Mouse (Mus musculus) brain, adult 2 months (tissue): Measurements from ENCODE around the gene Cetn4.

Source experiments
- DNase-seq: peaks from one replicate; pipeline ENCODE4 v3.0.0; 2011; ENCODE audit warnings: low read depth, low spot score

Cetn4 gene

DNA sequence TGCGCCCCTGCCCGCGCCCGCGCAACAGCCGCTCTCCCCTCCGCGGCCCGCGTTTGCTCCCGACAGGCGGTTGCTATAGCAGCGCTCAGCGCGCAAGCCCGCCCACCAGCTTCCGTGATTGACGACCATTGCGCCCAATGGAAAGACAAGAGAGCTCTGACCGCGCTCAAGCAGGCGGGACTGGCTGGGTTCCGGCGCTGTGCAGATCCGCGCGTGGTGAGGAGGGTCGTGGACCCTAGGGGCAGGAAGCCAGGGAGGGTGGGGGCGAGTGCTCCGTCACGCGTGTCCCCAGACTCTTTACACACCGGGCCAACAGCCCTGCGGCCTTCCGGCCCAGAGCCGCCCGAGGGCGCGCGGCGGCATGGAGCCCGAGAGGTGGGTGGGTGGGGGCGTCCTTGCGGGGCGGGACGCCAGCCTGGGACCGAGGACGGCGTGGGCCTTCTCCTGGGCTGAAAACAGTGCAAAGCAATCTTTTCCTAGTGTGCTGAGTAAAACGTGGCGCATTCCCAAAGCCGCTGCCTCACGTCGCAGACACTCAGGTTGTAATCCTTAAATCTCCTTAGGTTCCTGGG is at the start of gene Cetn4, which contains the start of gene Bbs12:
Gene Cetn4 (minus strand): TSS at position 339 of the 572 bp plus-strand sequence.
Gene Bbs12 (plus strand): TSS at position 185 of the 572 bp plus-strand sequence.
- DNase-seq = peak; percentile 98

DNA sequence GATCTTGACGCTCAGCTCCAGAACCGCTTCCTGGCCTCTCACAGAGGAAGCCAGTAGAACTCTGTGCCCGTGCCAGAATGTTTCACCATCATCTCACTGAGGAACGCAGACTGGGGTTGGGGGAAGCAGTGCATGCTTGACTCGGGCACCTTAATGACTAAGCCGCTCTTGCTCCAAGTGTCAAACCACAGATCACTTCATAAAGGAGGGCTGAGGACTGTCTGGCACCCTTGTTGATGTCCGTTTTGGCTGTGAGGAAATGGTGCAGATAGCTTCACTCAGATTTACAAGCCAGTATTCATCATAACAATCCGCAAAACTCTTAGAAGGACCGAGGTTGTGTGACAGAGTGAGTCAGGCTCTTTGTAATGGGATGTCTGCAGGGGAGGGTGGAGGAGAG is 48.2 kb upstream of the Cetn4 start:
- DNase-seq = no peak

DNA sequence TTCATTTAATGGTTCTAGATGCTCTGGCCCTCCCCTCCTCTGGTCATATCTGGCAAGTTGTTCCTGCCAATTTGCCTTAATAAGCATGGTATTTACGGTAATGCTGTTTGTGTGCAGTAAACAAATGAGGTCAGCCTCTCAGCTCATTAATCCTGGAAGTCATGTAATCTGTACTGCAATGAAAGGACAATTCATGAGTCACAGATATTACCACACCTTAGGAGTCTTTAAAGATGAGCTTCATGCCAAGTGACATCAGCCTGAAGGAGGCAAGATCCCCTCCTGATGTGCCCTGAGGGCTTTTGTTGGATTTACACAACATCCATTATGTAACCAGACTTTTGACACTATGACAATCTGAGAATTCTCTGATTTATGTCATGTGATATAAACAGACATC is 42.2 kb upstream of the Cetn4 start:
- no peak for DNase-seq

- no peak for DNase-seq
These were observed 41.5 kb upstream of the Cetn4 start for GRCm38 (mm10) chr3:37353951-37354481.

- DNase-seq = no peak
These were observed 37.9 kb upstream of the Cetn4 start for GRCm38 (mm10) chr3:37350386-37350785.

- DNase-seq = peak; percentile 9
These were observed 36.6 kb upstream of the Cetn4 start for GRCm38 (mm10) chr3:37349166-37349548.

GRCm38 (mm10) chr3:37348221-37349165 is 36.0 kb upstream of the Cetn4 start, which contains the start of gene Fgf2:
Gene Fgf2, plus strand, starts transcription at chr3:37348346.
- peak; percentile 53 for DNase-seq

GRCm38 (mm10) chr3:37347671-37348070 is 35.2 kb upstream of the Cetn4 start:
- no peak for DNase-seq

GRCm38 (mm10) chr3:37342811-37343210 is 30.3 kb upstream of the Cetn4 start:
- DNase-seq = no peak

DNA sequence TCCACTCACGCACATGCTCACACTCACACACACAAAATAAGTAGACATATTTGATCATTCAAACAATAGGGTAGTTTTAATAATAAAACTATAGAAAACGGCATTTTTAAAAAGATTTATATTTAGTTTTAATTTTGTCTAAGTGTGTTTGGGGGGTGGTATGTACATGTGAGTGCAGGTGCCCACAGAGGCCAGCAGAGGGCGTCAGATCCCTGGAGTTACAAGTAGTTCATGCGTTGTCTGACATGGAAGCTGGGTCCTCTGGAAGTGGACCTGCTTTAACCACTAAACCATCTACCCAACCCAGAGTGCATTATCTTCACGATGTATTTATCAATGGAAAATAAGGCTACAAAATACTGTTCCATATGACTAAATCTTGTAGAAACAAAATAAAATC is 28.6 kb upstream of the Cetn4 start:
- DNase-seq = no peak

GRCm38 (mm10) chr3:37334053-37334452 is 21.5 kb upstream of the Cetn4 start:
- DNase-seq = no peak

DNA sequence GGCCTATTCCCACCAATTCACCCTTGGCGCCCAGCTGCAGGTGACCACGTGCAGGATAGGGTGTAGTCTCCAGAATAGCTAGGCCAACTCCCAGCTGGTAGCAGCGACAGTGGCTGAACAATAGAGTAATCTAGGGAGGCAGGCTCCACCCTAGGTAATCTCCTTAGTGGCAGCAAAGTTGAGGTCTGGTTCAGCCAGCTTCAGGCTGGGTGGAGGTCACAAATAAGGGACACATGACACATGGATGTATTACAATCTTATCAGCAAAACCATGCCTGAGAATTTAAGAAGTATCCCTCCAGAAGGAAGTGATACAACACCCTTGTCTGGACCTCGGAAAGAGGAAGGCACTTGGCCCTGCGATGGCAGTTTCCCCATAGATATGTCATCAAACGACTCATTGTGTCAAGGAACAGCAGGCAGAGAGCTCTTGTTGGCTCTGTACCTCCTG is 19.5 kb upstream of the Cetn4 start:
- DNase-seq = no peak

- no peak for DNase-seq
These were observed 17.5 kb upstream of the Cetn4 start for GRCm38 (mm10) chr3:37329963-37330362.

DNA sequence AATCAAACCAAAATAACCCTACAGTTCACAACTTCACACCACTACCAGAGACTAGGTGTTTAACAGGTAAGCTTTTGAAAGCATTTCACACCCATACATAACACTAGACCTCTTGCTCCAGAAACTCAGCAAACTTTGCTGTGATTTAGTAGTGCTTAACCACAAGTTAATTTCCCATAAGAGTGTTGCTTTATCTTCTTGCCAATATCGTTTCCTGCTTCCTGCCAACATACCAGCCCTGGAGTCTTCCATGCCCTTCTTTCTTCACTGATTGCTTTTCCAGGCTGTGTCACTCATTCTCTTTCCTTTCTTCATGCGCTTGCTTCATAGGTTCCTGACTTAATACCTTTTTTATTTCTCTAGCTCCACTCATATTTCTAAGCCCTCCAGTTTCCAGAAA is 16.0 kb upstream of the Cetn4 start:
- DNase-seq = no peak

DNA sequence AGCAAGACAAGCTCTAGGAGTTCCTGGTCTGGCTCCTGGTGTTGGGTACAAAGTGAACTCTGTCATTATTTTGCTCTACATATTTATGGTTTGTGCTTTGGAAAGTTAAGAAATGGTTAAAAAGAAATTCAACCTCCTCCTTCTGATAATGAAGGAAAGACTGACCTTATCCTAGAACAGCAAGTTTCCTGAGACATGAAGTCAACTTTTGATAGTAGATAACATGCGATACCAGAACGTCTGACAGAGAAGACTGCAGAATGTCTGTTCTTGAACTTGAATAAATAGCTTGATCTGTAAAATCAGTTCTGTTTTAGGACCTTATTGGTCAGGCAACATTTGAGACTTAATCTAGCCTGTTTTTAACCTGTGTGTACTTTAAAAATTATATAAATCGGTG is 14.1 kb upstream of the Cetn4 start:
- no peak for DNase-seq

DNA sequence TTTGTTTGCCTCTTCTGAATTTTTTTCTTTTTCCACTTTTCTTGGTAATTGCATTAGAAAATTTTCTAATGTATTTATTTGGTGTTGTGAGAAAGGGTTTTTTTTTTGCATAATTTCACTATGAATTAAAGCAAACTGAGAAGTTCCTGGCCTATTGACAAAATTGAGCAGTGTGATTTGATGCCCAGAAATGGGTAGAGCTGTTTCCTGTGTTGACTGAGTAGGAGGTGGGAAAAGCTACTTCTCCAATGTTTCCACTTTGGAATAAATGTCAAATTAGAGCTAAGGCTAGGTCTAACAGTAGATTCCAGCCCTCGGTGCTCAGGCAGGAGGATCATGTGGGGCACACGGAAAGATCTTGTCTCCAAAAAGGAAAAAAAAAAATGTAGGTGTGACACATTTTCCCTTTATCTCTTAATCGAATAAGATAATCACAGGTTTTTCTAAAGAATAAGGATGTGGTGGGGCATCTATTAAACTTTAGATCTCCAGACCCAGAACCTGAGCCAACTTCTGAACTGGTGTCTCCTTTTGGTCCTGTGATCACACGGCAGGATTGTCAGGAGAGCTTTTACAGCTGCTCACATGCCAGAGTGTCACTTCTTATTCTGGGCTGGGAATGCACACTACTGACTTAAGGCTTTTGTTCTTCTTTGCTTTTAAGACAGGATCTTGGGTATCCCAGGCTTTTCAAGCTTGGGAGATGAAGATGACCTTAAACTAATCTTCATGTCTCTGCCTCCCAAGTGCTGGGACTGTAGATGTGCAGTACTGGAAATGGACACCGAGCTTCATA is 13.0 kb upstream of the Cetn4 start:
- peak; percentile 46 for DNase-seq

GRCm38 (mm10) chr3:37324310-37324709 is 11.8 kb upstream of the Cetn4 start:
- DNase-seq = peak; percentile 39

DNA sequence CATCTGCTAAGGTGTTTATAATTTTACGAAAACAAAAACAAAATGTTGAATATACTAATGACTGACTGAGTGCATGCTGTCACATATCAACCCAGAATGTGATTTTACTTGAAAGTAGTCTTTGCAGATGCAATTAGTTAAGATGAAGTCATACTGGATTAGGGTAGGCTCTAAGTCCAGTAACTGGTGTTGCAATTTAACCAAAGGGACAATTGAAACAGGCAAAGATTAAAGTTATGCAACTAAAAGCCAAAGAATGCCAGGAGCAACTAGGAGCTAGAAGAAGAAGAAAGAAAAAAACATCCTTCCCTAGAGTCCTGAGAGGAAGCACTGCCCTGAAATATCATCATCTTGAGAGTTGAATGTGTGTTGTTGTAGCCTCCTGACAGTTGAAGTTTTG is 3.7 kb upstream of the Cetn4 start:
- no peak for DNase-seq

DNA sequence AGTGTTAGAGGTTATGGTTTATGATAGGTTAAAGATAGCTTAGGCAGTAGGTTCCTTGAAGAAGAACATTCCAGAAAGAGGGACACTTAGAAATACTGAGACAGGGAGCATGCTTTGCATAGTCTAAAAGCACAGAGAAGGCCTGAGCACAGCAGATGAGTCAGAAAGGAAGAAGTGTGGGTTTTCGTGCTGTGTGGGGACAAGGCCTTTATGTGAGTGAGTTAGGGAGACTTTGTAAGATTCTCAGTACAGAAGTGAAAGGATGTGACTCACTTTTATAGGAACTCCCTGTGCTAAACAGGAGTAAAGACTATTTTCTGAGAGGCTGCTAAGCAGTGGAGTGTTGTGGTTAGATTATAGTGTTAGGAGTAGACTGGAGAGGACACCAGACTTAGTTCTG is 863 bp upstream of the Cetn4 start:
- peak; percentile 91 for DNase-seq

DNA sequence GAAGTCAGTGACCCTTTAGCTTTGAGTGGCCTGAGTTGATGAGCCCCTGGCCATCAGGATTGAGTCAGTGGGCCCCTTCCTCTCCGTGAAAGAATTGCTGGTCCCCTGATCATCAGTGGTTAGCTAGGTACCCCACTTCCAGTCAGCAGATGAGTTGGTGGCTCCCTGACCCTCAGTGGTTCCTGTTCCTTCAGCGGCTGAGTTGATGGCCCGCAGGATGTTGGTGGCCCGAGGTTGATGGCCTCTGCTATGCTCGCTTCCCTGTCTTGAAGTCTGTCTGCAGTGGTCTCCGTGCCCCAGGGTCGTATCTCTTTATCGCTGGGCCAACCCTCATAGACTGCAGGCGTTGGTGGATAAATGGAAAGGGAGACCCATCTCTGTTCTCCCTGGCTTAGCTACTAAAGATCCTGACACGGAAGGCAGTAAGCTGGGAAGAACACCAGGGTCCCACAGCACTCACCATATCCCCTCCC is 575 bp downstream of the Cetn4 start:
- DNase-seq = peak; percentile 7

DNA sequence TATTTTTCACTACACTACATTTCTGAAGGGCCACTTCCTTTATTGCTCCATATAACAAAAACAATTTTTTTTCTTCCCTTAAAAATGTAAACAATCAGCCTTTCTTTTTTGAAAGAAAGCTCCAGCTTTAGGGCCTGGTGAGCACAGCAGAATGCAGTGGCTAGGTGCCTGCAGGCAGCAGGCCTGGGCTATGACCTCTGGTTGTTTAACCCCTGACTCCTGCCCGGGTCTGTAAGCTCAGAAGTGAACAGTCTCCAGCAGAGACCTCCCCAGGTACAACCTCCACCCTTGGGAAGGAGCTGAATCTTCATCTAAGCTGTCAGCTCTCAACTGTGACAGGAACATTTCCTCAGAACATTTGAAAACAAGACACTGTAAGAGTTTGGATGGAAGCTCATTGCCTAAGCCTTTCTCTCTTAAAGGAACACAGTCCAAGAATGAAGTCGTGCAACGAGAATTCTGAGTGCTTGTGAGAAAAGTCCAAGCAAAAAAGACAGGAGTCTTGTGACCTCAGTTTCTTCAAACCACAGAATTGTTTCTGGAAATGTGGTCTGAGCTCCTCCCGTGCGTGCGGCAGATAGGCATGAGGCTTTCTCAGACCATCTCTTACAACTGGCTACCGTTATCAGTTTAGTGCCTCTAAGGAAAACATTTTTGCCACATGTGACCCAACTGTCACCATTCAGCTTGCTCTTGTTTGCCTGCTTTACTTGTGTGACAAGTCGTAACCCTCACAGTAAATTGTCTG is 8.9 kb downstream of the Cetn4 start:
- no peak for DNase-seq
